In the genomic region with DNA sequence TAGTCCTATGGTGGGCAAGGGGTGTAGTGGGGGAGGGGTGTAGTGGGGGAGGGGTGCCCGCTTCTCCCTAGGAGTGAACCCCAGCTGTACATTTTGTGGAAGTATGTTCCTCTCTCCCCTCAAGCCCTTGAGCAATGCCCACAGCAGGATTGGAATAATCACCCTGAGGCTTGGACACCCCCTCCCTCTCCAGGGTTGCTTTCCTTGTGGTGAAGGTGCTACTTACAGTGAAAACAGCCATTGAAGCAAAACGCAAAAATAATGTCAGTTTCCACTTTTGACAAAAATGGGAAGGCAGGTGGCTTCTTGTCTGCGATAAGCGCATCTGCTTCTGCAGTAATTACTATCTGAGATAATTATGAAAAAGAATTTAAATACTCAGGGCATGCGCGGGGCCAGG, we compare ENCODE assay signal across 17 mouse cellular contexts.
DNase-seq lines count a peak whose midpoint lies in the region; ATAC-seq lines count a peak whose summit lies in the region.
"Had no signal": no experiment of that assay in that cellular context is flagged by ENCODE, and none has a peak within 500 bp of the region (broad histone marks: within the 10 kb centered on the region; RNA-seq: fewer than 3 reads in every experiment).

No protein-coding gene starts in this region.

- no peak overlapping the region for H3K4me3 ChIP-seq in midbrain, embryonic 10.5 days
- no peak overlapping the region for H3K4me3 ChIP-seq in midbrain, embryonic 16.5 days (ENCODE audit: low read depth, low read length)
- H3K4me3 ChIP-seq in forebrain, embryonic 15.5 days: no peak overlapping the region
- H3K4me3 ChIP-seq: embryonic facial prominence, embryonic 13.5 days; heart, embryonic 12.5 days; hindbrain, embryonic 12.5 days had no signal

- WGBS in midbrain, embryonic 10.5 days: 79% methylated on average over 6 of the region's 6 CpGs
- 71% methylated on average over 6 of the region's 6 CpGs for WGBS in midbrain, embryonic 16.5 days
- WGBS in forebrain, embryonic 15.5 days: 61% methylated on average over 6 of the region's 6 CpGs

- no peak overlapping the region for H3K4me2 ChIP-seq in midbrain, embryonic 16.5 days (ENCODE audit: low read length)
- H3K4me2 ChIP-seq in forebrain, embryonic 15.5 days (replicated peaks): no peak overlapping the region
- H3K4me2 ChIP-seq: embryonic facial prominence, embryonic 13.5 days; heart, embryonic 12.5 days; hindbrain, embryonic 12.5 days had no signal

- DNase-seq in cerebellum, adult 9-11 months: peak; percentile 50
- DNase-seq in cerebellum, postnatal 4 days (ENCODE audit: low spot score in 2 of 2): no peak
- DNase-seq in midbrain, embryonic 10.5 days (ENCODE audit: low spot score): no peak
- no peak for DNase-seq in layer of hippocampus, postnatal 14 days (ENCODE audit: low spot score in 2 of 2)
- DNase-seq: adrenal gland, postnatal 25 days; gastrocnemius, postnatal 14 days; kidney, adult 11 months; kidney, adult 9 months had no signal

- H3K27me3 ChIP-seq in midbrain, embryonic 10.5 days (ENCODE audit: low read depth, poor library complexity, severe bottlenecking): peaks cover 88% of the 10 kb centered on the region
- no peaks in the 10 kb centered on the region for H3K27me3 ChIP-seq in midbrain, embryonic 16.5 days (ENCODE audit: control insufficient read depth, insufficient read depth, low read depth, low read length)
- H3K27me3 ChIP-seq in forebrain, embryonic 15.5 days: no peaks in the 10 kb centered on the region

- H3K9ac ChIP-seq in midbrain, embryonic 16.5 days (ENCODE audit: low read depth, low read length): no peak overlapping the region
- H3K9ac ChIP-seq in forebrain, embryonic 15.5 days (replicated peaks): no peak overlapping the region
- H3K9ac ChIP-seq: embryonic facial prominence, embryonic 13.5 days; heart, embryonic 12.5 days; hindbrain, embryonic 12.5 days had no signal

- ATAC-seq in midbrain, embryonic 16.5 days: no peak
- ATAC-seq in forebrain, embryonic 15.5 days (replicated peaks): no peak
- no peak for ATAC-seq in monocyte, adult 5-6 weeks (replicated peaks; ENCODE audit: insufficient number of reproducible peaks, low FRiP score, low TSS enrichment, poor library complexity, severe bottlenecking)
- ATAC-seq: activated CD4-positive, CD25-positive, alpha-beta regulatory T cell, adult 4 months; hindbrain, postnatal 0 days; Patski had no signal

- no peaks in the 10 kb centered on the region for H3K9me3 ChIP-seq in midbrain, embryonic 10.5 days (replicated peaks)
- no peaks in the 10 kb centered on the region for H3K9me3 ChIP-seq in midbrain, embryonic 16.5 days (replicated peaks; ENCODE audit: control insufficient read depth, low read length, poor library complexity, severe bottlenecking)
- H3K9me3 ChIP-seq in forebrain, embryonic 15.5 days: no peaks in the 10 kb centered on the region
- H3K9me3 ChIP-seq: embryonic facial prominence, embryonic 13.5 days; heart, embryonic 12.5 days; hindbrain, embryonic 12.5 days had no signal

- no peaks in the 10 kb centered on the region for H3K36me3 ChIP-seq in midbrain, embryonic 10.5 days
- H3K36me3 ChIP-seq in midbrain, embryonic 16.5 days (ENCODE audit: control insufficient read depth, insufficient read depth, low read length): no peaks in the 10 kb centered on the region
- no peaks in the 10 kb centered on the region for H3K36me3 ChIP-seq in forebrain, embryonic 15.5 days
- H3K36me3 ChIP-seq: embryonic facial prominence, embryonic 13.5 days; heart, embryonic 12.5 days; hindbrain, embryonic 12.5 days had no signal

- 0 out of 2 replicates have a peak overlapping the region, but pooled peaks have one; percentile 24 for H3K27ac ChIP-seq in midbrain, embryonic 10.5 days (replicated peaks)
- no peak overlapping the region for H3K27ac ChIP-seq in midbrain, embryonic 16.5 days (ENCODE audit: low read length)
- H3K27ac ChIP-seq in forebrain, embryonic 15.5 days (replicated peaks): peak overlapping the region; percentile 50
- H3K27ac ChIP-seq: embryonic facial prominence, embryonic 13.5 days; hindbrain, embryonic 12.5 days; hindbrain, postnatal 0 days had no signal

- H3K4me1 ChIP-seq in midbrain, embryonic 10.5 days: peaks cover 54% of the 10 kb centered on the region
- peaks cover 24% of the 10 kb centered on the region for H3K4me1 ChIP-seq in midbrain, embryonic 16.5 days (ENCODE audit: control insufficient read depth, insufficient read depth, low read length)
- H3K4me1 ChIP-seq in forebrain, embryonic 15.5 days: peaks cover 44% of the 10 kb centered on the region
